Mouse (Mus musculus) hindbrain, postnatal 0 days (tissue): ENCODE results near the gene Gpalpp1. TPM values are rescaled to one million over a fixed set of nuclear protein-coding genes. Genes with fewer than 3 reads are reported as not detected.

Experiments used
- ATAC-seq: fragments of 200-750 bp; cut with Nextera tagmentation; 2 replicates; pipeline ENCODE4 v1.8.0; 2017; ENCODE audit warnings: mild to moderate bottlenecking, moderate TSS enrichment, moderate library complexity
- DNase-seq: peaks from one replicate; pipeline ENCODE4 v3.0.0-alpha.2; 2015; ENCODE audit warnings: low spot score
- H3K27ac ChIP-seq: fragments of 300-500 bp; sonication (generic); 2 replicates; pipeline ENCODE4 v1.5.1; 2014; ENCODE audit warnings: mild to moderate bottlenecking
- H3K27me3 ChIP-seq: fragments of 300-500 bp; sonication (generic); 2 replicates; pipeline ENCODE4 v1.6.1; 2014; ENCODE audit warnings: low read length, mixed read lengths; ENCODE audit not compliant: insufficient read depth
- H3K36me3 ChIP-seq: fragments of 300-500 bp; sonication (generic); 2 replicates; pipeline ENCODE4 v1.6.1; 2014; ENCODE audit warnings: low read length, mixed read lengths; ENCODE audit not compliant: insufficient read depth
- H3K4me1 ChIP-seq: fragments of 300-500 bp; sonication (generic); 2 replicates; pipeline ENCODE4 v1.6.1; 2014; ENCODE audit warnings: antibody characterized with exemption, low read length, mixed read lengths; ENCODE audit not compliant: insufficient read depth
- H3K4me2 ChIP-seq: fragments of 300-500 bp; sonication (generic); 2 replicates; pipeline ENCODE4 v1.6.1; 2014; ENCODE audit warnings: low read depth, mild to moderate bottlenecking, low read length, moderate library complexity, mixed read lengths
- H3K4me3 ChIP-seq: fragments of 300-500 bp; sonication (generic); 2 replicates; pipeline ENCODE4 v1.5.1; 2014; ENCODE audit warnings: low read length
- H3K9ac ChIP-seq: fragments of 300-500 bp; sonication (generic); replicated peaks from 2 replicates; pipeline ENCODE4 v1.6.1; 2014; ENCODE audit warnings: mild to moderate bottlenecking, low read length, moderate library complexity, mixed read lengths
- H3K9me3 ChIP-seq: fragments of 300-500 bp; sonication (generic); 2 replicates; pipeline ENCODE4 v1.6.1; 2016; ENCODE audit warnings: low read length, mixed read lengths
- CTCF ChIP-seq: IDR thresholded peaks from 2 replicates; pipeline ENCODE4 v1.5.1; 2016; ENCODE audit warnings: antibody characterized with exemption, control low read depth, low read depth
- WGBS: fragments of 180-500 bp; shearing (Covaris S2); extraction: QIAGEN DNeasy Blood & Tissue Kit; methylation state at CpG from one replicate; pipeline ENCODE4 v1.1.7; 2014; 5-methylcytosine and 5-hydroxymethylcytosine counted together
- polyA plus RNA-seq: library from polyadenylated mRNA; unstranded; fragments of >200 nt; fragmentation: Nextera tagmentation; extraction: Ambion mirVana; gene quantifications from 2 replicates; pipeline ENCODE4 v1.2.1, GENCODE M21; 2015
- total RNA-seq: library from RNA; depleted of rRNA; stranded (reverse); fragments of >200 nt; gene quantifications from 2 replicates; pipeline ENCODE4 v1.2.3, GENCODE M21; 2014

The Gpalpp1 gene
- total and polyA plus RNA-seq, 2 experiments from 2014 or later: 8.1 to 14.2 TPM

- TF ChIP-seq CTCF: no peak
- Histone ChIP-seq H3K9ac (no peak overlapping the region), H3K4me2 (no peak overlapping the region), H3K4me1 (peaks cover 4% of the 10 kb centered on the region; the same call in 1 of the 2 replicates), H3K27ac (no peak overlapping the region), H3K4me3 (no peak overlapping the region), H3K36me3 (peaks cover 45% of the 10 kb centered on the region), H3K9me3 (no peaks in the 10 kb centered on the region), H3K27me3 (no peaks in the 10 kb centered on the region)
- DNase-seq (no peak), ATAC-seq (no peak)
- 90% methylated on average over 5 of the region's 5 CpGs for WGBS
Measured at GRCm38 (mm10) chr14:76115744-76116143, 5.2 kb upstream of the Gpalpp1 start.

DNA sequence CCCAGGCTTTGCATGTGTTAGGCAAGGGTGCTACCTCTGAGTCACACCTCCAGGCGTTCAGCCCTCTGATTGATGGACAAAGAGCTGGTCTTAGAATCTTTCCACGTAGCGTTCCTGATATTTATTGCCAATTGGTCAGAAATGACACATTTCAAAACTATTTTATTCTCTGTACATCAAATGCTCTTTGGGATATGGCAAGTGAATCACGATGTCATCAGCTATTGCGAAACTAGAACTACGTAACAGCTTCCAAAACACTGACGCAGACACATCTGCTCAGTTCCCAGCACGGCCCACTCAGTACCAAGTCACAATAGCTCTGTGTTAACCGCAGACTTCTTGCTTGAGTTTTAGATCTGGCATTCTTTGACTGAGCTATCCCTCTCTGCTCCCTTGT lies 11.0 kb downstream of the Gpalpp1 start:
- TF ChIP-seq CTCF: no peak
- Histone ChIP-seq H3K36me3 (peaks cover 43% of the 10 kb centered on the region), H3K27ac (no peak overlapping the region), H3K27me3 (no peaks in the 10 kb centered on the region), H3K4me3 (no peak overlapping the region), H3K4me2 (no peak overlapping the region), H3K9me3 (no peaks in the 10 kb centered on the region), H3K9ac (no peak overlapping the region), H3K4me1 (no peaks in the 10 kb centered on the region)
- DNase-seq (no peak), ATAC-seq (no peak)
- 94% methylated on average over 9 of the region's 9 CpGs for WGBS

DNA sequence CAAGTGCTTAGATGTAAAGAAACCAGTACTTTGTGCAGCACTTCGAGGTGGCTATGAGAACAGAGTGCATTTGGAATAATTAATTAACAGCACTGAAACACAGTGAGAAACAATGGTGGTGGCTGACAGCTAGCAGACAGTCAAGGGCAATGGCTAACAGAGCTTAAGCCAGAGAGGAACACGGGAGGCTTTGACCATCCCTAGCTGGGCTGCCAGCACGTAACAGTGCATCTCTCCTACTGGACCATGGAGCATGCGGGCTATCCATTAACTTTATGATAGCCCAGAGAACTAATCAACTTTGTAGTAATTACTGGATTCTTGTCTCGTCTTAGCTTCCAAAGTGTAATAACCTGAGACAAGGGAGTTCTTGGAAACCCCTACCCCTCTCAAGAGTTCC lies 12.7 kb downstream of the Gpalpp1 start:
- WGBS: 90% methylated on average over 5 of the region's 5 CpGs
- H3K4me2 ChIP-seq: no peak overlapping the region
- peaks cover 54% of the 10 kb centered on the region for H3K36me3 ChIP-seq

GRCm38 (mm10) chr14:76097244-76097643 lies 13.3 kb downstream of the Gpalpp1 start:
- ATAC-seq (no peak), DNase-seq (no peak)
- no peak overlapping the region for H3K4me3 ChIP-seq
- no peak overlapping the region for H3K9ac ChIP-seq
- H3K4me2 ChIP-seq: no peak overlapping the region
- 90% methylated on average over 7 of the region's 7 CpGs for WGBS
- H3K4me1 ChIP-seq: no peaks in the 10 kb centered on the region
- peaks cover 54% of the 10 kb centered on the region for H3K36me3 ChIP-seq
- no peak for TF ChIP-seq CTCF
- H3K9me3 ChIP-seq: no peaks in the 10 kb centered on the region
- H3K27ac ChIP-seq: no peak overlapping the region
- no peaks in the 10 kb centered on the region for H3K27me3 ChIP-seq

More for the DNA sequence above, 12.7 kb downstream of the Gpalpp1 start:
- Histone ChIP-seq H3K9ac (no peak overlapping the region), H3K4me3 (no peak overlapping the region), H3K27ac (no peak overlapping the region), H3K27me3 (no peaks in the 10 kb centered on the region), H3K4me1 (no peaks in the 10 kb centered on the region), H3K9me3 (no peaks in the 10 kb centered on the region)
- DNase-seq: no peak
- no peak for ATAC-seq
- no peak for TF ChIP-seq CTCF

GRCm38 (mm10) chr14:76084188-76084587 lies 26.4 kb downstream of the Gpalpp1 start:
- Histone ChIP-seq H3K9me3 (no peaks in the 10 kb centered on the region), H3K27ac (no peak overlapping the region), H3K4me3 (no peak overlapping the region), H3K4me1 (no peaks in the 10 kb centered on the region), H3K9ac (no peak overlapping the region), H3K27me3 (no peaks in the 10 kb centered on the region), H3K36me3 (no peaks in the 10 kb centered on the region), H3K4me2 (no peak overlapping the region)
- no peak for ATAC-seq
- DNase-seq: no peak
- no peak for TF ChIP-seq CTCF
- 69% methylated on average over 3 of the region's 3 CpGs for WGBS

DNA sequence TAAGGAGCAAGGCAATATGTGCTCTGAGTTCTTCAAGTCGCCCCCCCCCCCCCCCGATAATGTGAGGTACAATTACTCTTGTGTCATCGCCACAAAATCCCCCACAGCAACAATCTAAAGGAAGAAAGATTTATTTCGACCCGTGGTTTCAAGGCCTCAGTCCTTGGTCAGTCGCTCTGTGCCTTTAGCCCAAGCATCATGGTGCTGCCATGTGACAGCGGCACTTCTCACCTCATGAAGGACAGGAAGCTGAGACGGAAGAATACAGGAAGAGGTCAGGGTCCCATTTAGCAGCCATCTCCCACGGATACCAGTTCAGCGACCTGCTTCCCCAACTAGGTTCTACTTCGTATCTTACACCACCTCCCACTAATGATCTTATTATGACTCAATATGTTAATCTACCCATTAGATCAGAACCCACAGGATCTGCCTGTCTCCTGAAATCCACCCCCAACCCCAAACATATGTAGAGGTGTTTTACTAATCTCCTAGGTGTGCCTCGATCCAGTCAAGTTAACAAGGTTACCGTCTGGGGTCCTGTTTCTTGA lies 28.4 kb downstream of the Gpalpp1 start:
- H3K27ac ChIP-seq: no peak overlapping the region
- WGBS: 89% methylated on average over 13 of the region's 13 CpGs
- no peaks in the 10 kb centered on the region for H3K27me3 ChIP-seq
- no peak overlapping the region for H3K4me3 ChIP-seq
- no peak for ATAC-seq
- no peaks in the 10 kb centered on the region for H3K36me3 ChIP-seq
- DNase-seq: no peak
- no peaks in the 10 kb centered on the region for H3K4me1 ChIP-seq
- no peak overlapping the region for H3K9ac ChIP-seq
- H3K4me2 ChIP-seq: no peak overlapping the region
- TF ChIP-seq CTCF: no peak
- no peaks in the 10 kb centered on the region for H3K9me3 ChIP-seq

- Histone ChIP-seq H3K9ac (no peak overlapping the region), H3K9me3 (no peaks in the 10 kb centered on the region), H3K27me3 (no peaks in the 10 kb centered on the region), H3K4me1 (no peaks in the 10 kb centered on the region), H3K36me3 (no peaks in the 10 kb centered on the region), H3K4me3 (no peak overlapping the region), H3K4me2 (no peak overlapping the region), H3K27ac (no peak overlapping the region)
- DNase-seq: no peak
- no peak for ATAC-seq
- WGBS: 66% methylated on average over 11 of the region's 11 CpGs
- TF ChIP-seq CTCF: peak; percentile 19
Measured at GRCm38 (mm10) chr14:76081451-76081850, 29.1 kb downstream of the Gpalpp1 start.
